Mouse (Mus musculus): ENCODE measurements at regions not wholly inside any gene's neighbourhood (a gene's known extent, or its start where the extent isn't known, plus 50 kb on each side); places are given as distances from the start of the nearest gene placed in this dataset.

- DNase-seq = no peak
Measured at GRCm38 (mm10) chr1:72036600-72036999, 175.5 kb downstream of the Mreg start.

GRCm38 (mm10) chr1:72036141-72036540 is 176.0 kb downstream of the Mreg start:
- no peak for DNase-seq

GRCm38 (mm10) chr1:72033941-72034340 is 178.2 kb downstream of the Mreg start:
- DNase-seq = no peak

GRCm38 (mm10) chr1:72032214-72032613 is 179.9 kb downstream of the Mreg start:
- DNase-seq = no peak

GRCm38 (mm10) chr1:72030763-72031405 is 181.2 kb downstream of the Mreg start:
- DNase-seq = no peak

GRCm38 (mm10) chr1:72029625-72030024 is 182.5 kb downstream of the Mreg start:
- no peak for DNase-seq

GRCm38 (mm10) chr1:72026861-72027260 is 185.2 kb downstream of the Mreg start:
- peak; percentile 19 to 43 for DNase-seq

- DNase-seq = no peak
Measured at GRCm38 (mm10) chr1:72022631-72023030, 189.5 kb downstream of the Mreg start.

GRCm38 (mm10) chr1:72018479-72019222 is 193.5 kb downstream of the Mreg start:
- DNase-seq = no peak

- no peak for DNase-seq
Measured at GRCm38 (mm10) chr1:72017814-72018478, 194.2 kb downstream of the Mreg start.

- no peak for DNase-seq
Measured at GRCm38 (mm10) chr1:72015471-72015870, 196.6 kb downstream of the Mreg start.

GRCm38 (mm10) chr1:72014580-72014979 is 197.5 kb downstream of the Mreg start:
- peak; percentile 50 to 73 for DNase-seq

- DNase-seq = no peak
Measured at GRCm38 (mm10) chr1:72013863-72014262, 198.2 kb downstream of the Mreg start.

GRCm38 (mm10) chr1:72012710-72013109 is 199.4 kb downstream of the Mreg start:
- DNase-seq = peak; percentile 52 to 68

- DNase-seq = peak; percentile 23 to 46
Measured at GRCm38 (mm10) chr1:72009270-72009928, 202.7 kb downstream of the Mreg start.

- DNase-seq = no peak
Measured at GRCm38 (mm10) chr1:72006696-72007291, 205.3 kb downstream of the Mreg start.

GRCm38 (mm10) chr1:72005956-72006355 is 206.2 kb downstream of the Mreg start:
- no peak for DNase-seq

GRCm38 (mm10) chr1:72005550-72005949 is 206.6 kb downstream of the Mreg start:
- DNase-seq = no peak

- no peak for DNase-seq
Measured at GRCm38 (mm10) chr1:72003424-72004278, 208.5 kb downstream of the Mreg start.

- no peak for DNase-seq
Measured at GRCm38 (mm10) chr1:72002471-72003116, 209.5 kb downstream of the Mreg start.

- DNase-seq = no peak
Measured at GRCm38 (mm10) chr1:72000741-72001140, 211.4 kb downstream of the Mreg start.
